Mouse (Mus musculus) neural tube, embryonic 13.5 days (tissue): Measurements from ENCODE around the gene Herc6. TPM values are rescaled to one million over a fixed set of nuclear protein-coding genes. Genes with fewer than 3 reads are reported as not detected.

Experiments used
- ATAC-seq: fragments of 200-750 bp; cut with Nextera tagmentation; 2 replicates; pipeline ENCODE4 v1.8.0; 2017; ENCODE audit warnings: low read depth, mild to moderate bottlenecking, moderate TSS enrichment, moderate library complexity
- H3K27ac ChIP-seq: fragments of 300-500 bp; sonication (generic); replicated peaks from 2 replicates; pipeline ENCODE4 v1.5.1; 2015; ENCODE audit warnings: moderate library complexity, mild to moderate bottlenecking, inconsistent platforms
- H3K27me3 ChIP-seq: fragments of 300-500 bp; sonication (generic); 2 replicates; pipeline ENCODE4 v1.6.1; 2015; ENCODE audit warnings: mild to moderate bottlenecking, inconsistent platforms
- H3K36me3 ChIP-seq: fragments of 300-500 bp; sonication (generic); 2 replicates; pipeline ENCODE4 v1.6.1; 2015; ENCODE audit warnings: mild to moderate bottlenecking, inconsistent platforms
- H3K4me1 ChIP-seq: fragments of 300-500 bp; sonication (generic); replicated peaks from 2 replicates; pipeline ENCODE4 v1.6.1; 2015; ENCODE audit warnings: inconsistent platforms
- H3K4me2 ChIP-seq: fragments of 300-500 bp; sonication (generic); 2 replicates; pipeline ENCODE4 v1.6.1; 2015; ENCODE audit warnings: inconsistent platforms, mild to moderate bottlenecking, moderate library complexity
- H3K4me3 ChIP-seq: fragments of 300-500 bp; sonication (generic); 2 replicates; pipeline ENCODE4 v1.5.1; 2015; ENCODE audit warnings: mild to moderate bottlenecking, inconsistent platforms
- H3K9ac ChIP-seq: fragments of 300-500 bp; sonication (generic); 2 replicates; pipeline ENCODE4 v1.6.1; 2015; ENCODE audit warnings: moderate library complexity, mild to moderate bottlenecking, inconsistent platforms
- H3K9me3 ChIP-seq: fragments of 300-500 bp; sonication (generic); 2 replicates; pipeline ENCODE4 v1.6.1; 2016; ENCODE audit warnings: inconsistent platforms
- WGBS: fragments of 180-500 bp; shearing (Covaris S2); methylation state at CpG from one replicate; pipeline ENCODE4 v1.1.7; 2015; 5-methylcytosine and 5-hydroxymethylcytosine counted together
- polyA plus RNA-seq: library from polyadenylated mRNA; unstranded; fragments of >200 nt; fragmentation: Nextera tagmentation; extraction: Ambion mirVana; gene quantifications from 2 replicates; pipeline ENCODE4 v1.2.1, GENCODE M21; 2015

Gene Herc6
- polyA plus RNA-seq = 0.96 and 1.4 TPM in 2 replicates

- H3K27me3 ChIP-seq = no peaks in the 10 kb centered on the region
- H3K27ac ChIP-seq = no peak within 1 kb of the TSS
- peak within 1 kb of the TSS; percentile 55 for H3K9ac ChIP-seq
- H3K4me3 ChIP-seq = peak within 1 kb of the TSS; percentile 40
- H3K4me2 ChIP-seq = peak within 1 kb of the TSS; percentile 64
- ATAC-seq = peak; percentile 65
- H3K9me3 ChIP-seq = no peaks in the 10 kb centered on the region
- H3K4me1 ChIP-seq = peaks cover 12% of the 10 kb centered on the region
- H3K36me3 ChIP-seq = no peaks in the 10 kb centered on the region
- WGBS = 5% methylated on average over 16 of the region's 16 CpGs
These were observed at the start of gene Herc6 for GRCm38 (mm10) chr6:57580881-57581548. Gene Herc6, plus strand, starts transcription at chr6:57581000.

GRCm38 (mm10) chr6:57531011-57531410 is 49.8 kb upstream of the Herc6 start:
- Histone ChIP-seq H3K4me2 (no peak overlapping the region), H3K4me1 (peaks cover 28% of the 10 kb centered on the region), H3K27me3 (no peaks in the 10 kb centered on the region), H3K4me3 (no peak overlapping the region), H3K36me3 (no peaks in the 10 kb centered on the region), H3K27ac (no peak overlapping the region), H3K9ac (no peak overlapping the region), H3K9me3 (no peaks in the 10 kb centered on the region)
- WGBS = 86% methylated on average over 4 of the region's 4 CpGs
- no peak for ATAC-seq

DNA sequence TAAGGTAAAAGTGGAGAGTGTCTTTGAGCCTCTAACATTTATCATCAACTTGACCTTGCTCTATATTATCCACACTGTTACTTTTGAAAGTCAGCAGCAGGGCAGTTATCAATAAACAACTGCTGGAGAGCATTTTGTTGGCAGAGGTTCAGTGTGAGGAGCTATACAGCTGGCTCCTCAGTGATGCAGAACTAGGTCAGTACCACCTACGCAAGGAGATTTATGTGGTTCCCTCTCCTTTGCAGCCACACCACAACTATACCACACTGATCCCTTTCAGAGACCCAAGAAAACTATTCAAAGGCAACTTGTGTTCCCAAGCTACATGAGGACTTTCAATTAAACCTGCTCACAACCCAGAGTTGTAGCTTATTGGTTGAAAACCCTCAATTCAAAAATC is 49.4 kb upstream of the Herc6 start:
- Histone ChIP-seq H3K9me3 (no peaks in the 10 kb centered on the region), H3K27ac (no peak overlapping the region), H3K36me3 (no peaks in the 10 kb centered on the region), H3K27me3 (no peaks in the 10 kb centered on the region), H3K4me2 (no peak overlapping the region), H3K4me3 (no peak overlapping the region), H3K4me1 (peaks cover 28% of the 10 kb centered on the region), H3K9ac (no peak overlapping the region)
- ATAC-seq = no peak
- WGBS = 67% methylated on average over 1 of the region's 1 CpGs

GRCm38 (mm10) chr6:57532022-57532421 is 48.8 kb upstream of the Herc6 start:
- H3K27me3 ChIP-seq = no peaks in the 10 kb centered on the region
- no peak overlapping the region for H3K4me2 ChIP-seq
- H3K4me1 ChIP-seq = peaks cover 28% of the 10 kb centered on the region
- WGBS = 98% methylated on average over 1 of the region's 1 CpGs
- H3K4me3 ChIP-seq = no peak overlapping the region
- no peak overlapping the region for H3K27ac ChIP-seq
- H3K9ac ChIP-seq = 0 out of 2 replicates have a peak overlapping the region, but pooled peaks have one; percentile 22
- H3K36me3 ChIP-seq = no peaks in the 10 kb centered on the region
- no peaks in the 10 kb centered on the region for H3K9me3 ChIP-seq
- no peak for ATAC-seq

GRCm38 (mm10) chr6:57533410-57533809 is 47.4 kb upstream of the Herc6 start:
- no peak for ATAC-seq
- peaks cover 28% of the 10 kb centered on the region for H3K4me1 ChIP-seq
- WGBS = 65% methylated on average over 2 of the region's 2 CpGs
- no peaks in the 10 kb centered on the region for H3K27me3 ChIP-seq
- no peaks in the 10 kb centered on the region for H3K9me3 ChIP-seq
- H3K36me3 ChIP-seq = no peaks in the 10 kb centered on the region
- H3K27ac ChIP-seq = no peak overlapping the region
- peak overlapping the region; percentile 85 for H3K9ac ChIP-seq
- peak overlapping the region; percentile 85 for H3K4me2 ChIP-seq
- H3K4me3 ChIP-seq = peak overlapping the region; percentile 86

DNA sequence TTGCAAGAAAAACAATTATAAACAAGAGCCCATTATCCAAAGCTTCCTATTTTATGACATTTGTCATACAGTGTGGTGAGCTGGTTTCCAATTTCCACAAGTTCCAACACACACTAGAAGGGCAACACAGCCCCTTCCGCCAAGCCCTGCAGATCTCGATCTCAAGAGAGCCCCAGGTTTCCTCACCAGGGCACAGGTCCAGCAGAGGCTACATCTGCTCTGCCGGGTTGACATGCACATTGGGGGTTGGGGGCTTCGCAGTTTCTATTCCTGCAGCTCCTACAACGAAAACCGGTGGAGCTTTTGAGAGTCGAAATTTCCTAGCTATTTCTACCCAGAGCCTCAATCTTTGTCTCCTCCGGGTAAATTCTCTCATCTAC is 46.6 kb upstream of the Herc6 start:
- H3K27me3 ChIP-seq = no peaks in the 10 kb centered on the region
- H3K36me3 ChIP-seq = no peaks in the 10 kb centered on the region
- H3K9ac ChIP-seq = peak overlapping the region; percentile 85
- 5% methylated on average over 8 of the region's 8 CpGs for WGBS
- H3K4me2 ChIP-seq = peak overlapping the region; percentile 85
- ATAC-seq = no peak
- no peaks in the 10 kb centered on the region for H3K9me3 ChIP-seq
- H3K27ac ChIP-seq = peak overlapping the region; percentile 87
- peaks cover 28% of the 10 kb centered on the region for H3K4me1 ChIP-seq
- peak overlapping the region; percentile 86 for H3K4me3 ChIP-seq

DNA sequence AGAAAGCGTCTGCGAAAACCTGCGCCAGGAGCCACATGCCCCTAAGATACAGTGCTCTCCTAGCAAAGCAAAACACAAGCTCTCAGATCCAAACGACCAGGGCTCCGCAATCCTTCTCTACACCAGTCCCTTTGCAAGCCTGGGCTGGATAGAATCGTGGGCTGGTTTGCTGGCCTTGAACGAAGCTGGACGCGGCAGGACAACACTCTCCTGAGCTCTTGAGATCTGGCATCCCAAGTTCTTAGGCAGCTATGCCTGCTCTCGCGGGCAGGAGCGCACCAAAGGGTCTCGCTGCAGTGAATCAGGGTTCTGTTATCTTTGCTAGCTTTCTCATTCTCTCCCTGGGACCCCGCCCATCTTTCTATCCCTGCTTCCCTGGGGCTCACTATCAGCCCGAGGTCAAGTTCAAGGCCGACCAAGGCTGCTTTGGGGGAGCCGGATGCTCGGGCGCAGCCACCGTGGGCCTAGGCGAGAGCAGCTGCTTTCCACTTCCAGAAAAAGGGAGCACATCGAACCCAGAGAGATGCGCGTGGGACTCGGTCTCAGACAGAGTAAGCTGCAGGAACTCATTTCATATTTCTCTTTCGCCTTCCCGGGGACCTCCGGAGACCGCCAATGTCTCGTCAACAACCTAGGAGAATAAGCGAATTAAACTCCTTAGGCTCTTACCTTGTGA is 46.1 kb upstream of the Herc6 start:
- H3K9ac ChIP-seq = peak overlapping the region; percentile 85
- peak overlapping the region; percentile 85 for H3K4me2 ChIP-seq
- H3K27me3 ChIP-seq = no peaks in the 10 kb centered on the region
- H3K36me3 ChIP-seq = no peaks in the 10 kb centered on the region
- H3K4me3 ChIP-seq = peak overlapping the region; percentile 86
- H3K27ac ChIP-seq = peak overlapping the region; percentile 87
- under 1% methylated on average over 31 of the region's 31 CpGs for WGBS
- peaks cover 28% of the 10 kb centered on the region for H3K4me1 ChIP-seq
- no peaks in the 10 kb centered on the region for H3K9me3 ChIP-seq
- peak; percentile 49 for ATAC-seq

- no peaks in the 10 kb centered on the region for H3K36me3 ChIP-seq
- WGBS = 0% methylated on average over 24 of the region's 24 CpGs
- H3K9me3 ChIP-seq = no peaks in the 10 kb centered on the region
- H3K27ac ChIP-seq = peak within 1 kb of the TSS; percentile 87
- H3K4me1 ChIP-seq = peaks cover 28% of the 10 kb centered on the region
- H3K4me2 ChIP-seq = peak within 1 kb of the TSS; percentile 85
- ATAC-seq = peak; percentile 99
- H3K27me3 ChIP-seq = no peaks in the 10 kb centered on the region
- peak within 1 kb of the TSS; percentile 85 for H3K9ac ChIP-seq
- peak within 1 kb of the TSS; percentile 86 for H3K4me3 ChIP-seq
These were observed 45.3 kb upstream of the Herc6 start, which contains the start of gene Ppm1k for GRCm38 (mm10) chr6:57535386-57535936. Gene Ppm1k, minus strand, starts transcription at chr6:57535468.

- H3K27ac ChIP-seq = peak overlapping the region; percentile 87
- no peaks in the 10 kb centered on the region for H3K9me3 ChIP-seq
- peak overlapping the region; percentile 63 for H3K9ac ChIP-seq
- ATAC-seq = peak; percentile 65
- H3K4me1 ChIP-seq = peaks cover 26% of the 10 kb centered on the region
- 28% methylated on average over 14 of the region's 14 CpGs for WGBS
- H3K36me3 ChIP-seq = no peaks in the 10 kb centered on the region
- peak overlapping the region; percentile 86 for H3K4me3 ChIP-seq
- H3K27me3 ChIP-seq = no peaks in the 10 kb centered on the region
- peak overlapping the region; percentile 85 for H3K4me2 ChIP-seq
These were observed 44.7 kb upstream of the Herc6 start for GRCm38 (mm10) chr6:57535971-57536669.

GRCm38 (mm10) chr6:57537887-57538286 is 42.9 kb upstream of the Herc6 start:
- 92% methylated on average over 5 of the region's 5 CpGs for WGBS
- no peak overlapping the region for H3K27ac ChIP-seq
- no peak overlapping the region for H3K4me3 ChIP-seq
- H3K27me3 ChIP-seq = no peaks in the 10 kb centered on the region
- H3K4me2 ChIP-seq = no peak overlapping the region
- no peak for ATAC-seq
- peaks cover 16% of the 10 kb centered on the region for H3K4me1 ChIP-seq
- no peaks in the 10 kb centered on the region for H3K36me3 ChIP-seq
- H3K9ac ChIP-seq = no peak overlapping the region
- no peaks in the 10 kb centered on the region for H3K9me3 ChIP-seq

GRCm38 (mm10) chr6:57540950-57541498 is 39.8 kb upstream of the Herc6 start:
- 84% methylated on average over 5 of the region's 5 CpGs for WGBS
- Histone ChIP-seq H3K36me3 (no peaks in the 10 kb centered on the region), H3K4me3 (no peak overlapping the region), H3K9me3 (no peaks in the 10 kb centered on the region), H3K4me2 (no peak overlapping the region), H3K27ac (no peak overlapping the region), H3K9ac (no peak overlapping the region), H3K27me3 (no peaks in the 10 kb centered on the region), H3K4me1 (no peaks in the 10 kb centered on the region)
- no peak for ATAC-seq
